Mouse (Mus musculus) heart, embryonic 16.5 days (tissue): ENCODE data around the gene Tsc22d1. TPM values are rescaled to one million over a fixed set of nuclear protein-coding genes. Genes with fewer than 3 reads are reported as not detected.
A peak's percentile ranks its signal among the peaks of the same experiment; 100 is the strongest.

Source experiments
- ATAC-seq: fragments of 200-750 bp; cut with Nextera tagmentation; replicated peaks from 2 replicates; pipeline ENCODE4 v1.8.0; 2017; ENCODE audit warnings: moderate number of reproducible peaks; ENCODE audit not compliant: insufficient read depth, low FRiP score; ENCODE audit errors: extremely low read depth
- H3K27ac ChIP-seq: fragments of 300-500 bp; sonication (generic); 2 replicates; pipeline ENCODE4 v1.5.1; 2014; ENCODE audit warnings: mild to moderate bottlenecking, low read length, control low read depth, moderate library complexity
- H3K27me3 ChIP-seq: fragments of 300-500 bp; sonication (generic); 2 replicates; pipeline ENCODE4 v1.6.1; 2014; ENCODE audit warnings: low read length, mixed read lengths; ENCODE audit not compliant: control insufficient read depth, insufficient read depth
- H3K36me3 ChIP-seq: fragments of 300-500 bp; sonication (generic); 2 replicates; pipeline ENCODE4 v1.6.1; 2014; ENCODE audit not compliant: control insufficient read depth, insufficient read depth
- H3K4me1 ChIP-seq: fragments of 300-500 bp; sonication (generic); 2 replicates; pipeline ENCODE4 v1.6.1; 2014; ENCODE audit warnings: low read length, mixed read lengths; ENCODE audit not compliant: control insufficient read depth, insufficient read depth
- H3K4me2 ChIP-seq: fragments of 300-500 bp; sonication (generic); 2 replicates; pipeline ENCODE4 v1.6.1; 2014; ENCODE audit warnings: low read depth, mild to moderate bottlenecking, control low read depth, low read length
- H3K4me3 ChIP-seq: fragments of 300-500 bp; sonication (generic); 2 replicates; pipeline ENCODE4 v1.5.1; 2014; ENCODE audit warnings: mild to moderate bottlenecking, control low read depth, low read length
- H3K9ac ChIP-seq: fragments of 300-500 bp; sonication (generic); 2 replicates; pipeline ENCODE4 v1.6.1; 2014; ENCODE audit warnings: low read length, control low read depth
- H3K9me3 ChIP-seq: fragments of 300-500 bp; sonication (generic); replicated peaks from 2 replicates; pipeline ENCODE4 v1.6.1; 2016; ENCODE audit warnings: low read length; ENCODE audit not compliant: control insufficient read depth
- WGBS: fragments of 180-500 bp; shearing (Covaris S2); extraction: QIAGEN DNeasy Blood & Tissue Kit; methylation state at CpG from one replicate; pipeline ENCODE4 v1.1.7; 2014; 5-methylcytosine and 5-hydroxymethylcytosine counted together
- polyA plus RNA-seq: library from polyadenylated mRNA; unstranded; fragments of >200 nt; fragmentation: Nextera tagmentation; extraction: Ambion mirVana; gene quantifications from 2 replicates; pipeline ENCODE4 v1.2.1, GENCODE M21; 2015

The Tsc22d1 gene
- polyA plus RNA-seq, 1 experiment from 2014 or later: 367 TPM

DNA sequence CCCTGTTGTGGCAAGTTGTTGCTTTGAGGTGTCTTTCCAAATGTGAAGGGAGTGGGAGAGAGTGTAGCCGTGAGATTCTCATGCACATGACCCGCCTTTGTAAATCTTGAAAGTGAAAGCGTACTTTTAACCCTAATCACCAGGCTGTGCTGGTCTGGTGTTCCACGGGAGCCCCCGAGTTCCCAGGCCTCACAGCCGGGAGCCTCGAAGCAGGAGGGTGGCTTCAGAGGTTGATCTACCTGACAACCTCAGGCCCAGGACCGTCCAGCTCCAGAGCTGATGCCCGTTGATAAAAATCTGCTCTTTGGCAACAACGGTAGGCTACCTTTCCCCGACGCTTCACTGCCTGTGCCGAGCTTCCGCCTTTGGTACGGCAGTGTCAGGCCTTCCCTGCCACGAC, 72.8 kb downstream of the Tsc22d1 start:
- Histone ChIP-seq H3K27ac (no peak overlapping the region), H3K4me3 (no peak overlapping the region), H3K27me3 (no peaks in the 10 kb centered on the region), H3K4me2 (no peak overlapping the region), H3K9ac (no peak overlapping the region), H3K4me1 (no peaks in the 10 kb centered on the region), H3K36me3 (no peaks in the 10 kb centered on the region), H3K9me3 (no peaks in the 10 kb centered on the region)
- WGBS: 81% methylated on average over 16 of the region's 16 CpGs
- no peak for ATAC-seq

DNA sequence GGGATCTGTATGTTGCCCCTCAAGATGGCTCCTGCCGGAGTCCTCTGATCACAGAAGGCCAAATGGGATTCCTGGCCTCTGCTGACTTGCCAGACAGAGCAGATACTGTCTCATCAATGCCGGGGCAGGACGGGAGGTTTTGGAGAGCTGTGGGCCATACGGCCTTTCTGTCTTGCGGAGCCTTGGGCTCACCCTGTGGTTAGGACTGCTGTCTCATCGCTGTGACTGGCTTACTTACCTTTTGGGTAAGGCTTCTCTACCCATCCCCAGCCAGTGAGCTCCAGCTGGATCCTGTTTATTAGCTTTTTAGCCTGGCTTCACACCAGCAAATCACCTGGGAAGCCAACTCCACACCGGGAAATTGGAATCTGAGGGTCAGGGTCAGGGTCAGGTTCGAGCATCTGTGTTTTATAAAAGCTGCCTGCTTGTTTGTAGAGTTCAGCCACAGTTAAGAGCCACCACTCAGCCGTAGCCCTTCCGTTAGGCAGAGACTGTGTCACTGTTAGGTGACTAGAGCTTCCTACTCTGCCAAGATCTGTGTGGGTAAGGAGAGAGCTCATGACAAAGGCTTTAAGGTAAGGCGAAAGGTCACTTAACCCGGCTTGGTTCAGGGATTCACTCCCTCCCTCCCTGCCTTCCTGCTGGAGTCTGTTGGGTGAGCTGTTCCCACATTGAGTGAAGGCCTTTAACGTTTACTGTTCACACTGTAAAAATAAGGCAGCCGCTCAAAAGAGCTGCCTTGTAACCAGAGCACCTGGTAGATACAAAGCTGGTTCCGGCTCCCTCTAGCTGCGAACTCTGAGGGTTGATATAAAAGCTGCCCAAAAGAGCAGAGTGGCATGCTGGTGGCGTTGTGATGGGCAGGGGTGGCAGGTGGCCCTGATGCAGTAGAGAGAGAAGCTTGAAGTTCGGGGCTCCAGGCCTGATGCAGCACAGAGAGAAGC, 73.6 kb downstream of the Tsc22d1 start:
- no peak overlapping the region for H3K9ac ChIP-seq
- no peaks in the 10 kb centered on the region for H3K4me1 ChIP-seq
- 70% methylated on average over 18 of the region's 18 CpGs for WGBS
- H3K36me3 ChIP-seq: no peaks in the 10 kb centered on the region
- no peak overlapping the region for H3K4me3 ChIP-seq
- 0 out of 2 replicates have a peak overlapping the region, but pooled peaks have one; percentile 23 for H3K27ac ChIP-seq
- H3K9me3 ChIP-seq: no peaks in the 10 kb centered on the region
- no peak for ATAC-seq
- H3K4me2 ChIP-seq: no peak overlapping the region
- no peaks in the 10 kb centered on the region for H3K27me3 ChIP-seq

DNA sequence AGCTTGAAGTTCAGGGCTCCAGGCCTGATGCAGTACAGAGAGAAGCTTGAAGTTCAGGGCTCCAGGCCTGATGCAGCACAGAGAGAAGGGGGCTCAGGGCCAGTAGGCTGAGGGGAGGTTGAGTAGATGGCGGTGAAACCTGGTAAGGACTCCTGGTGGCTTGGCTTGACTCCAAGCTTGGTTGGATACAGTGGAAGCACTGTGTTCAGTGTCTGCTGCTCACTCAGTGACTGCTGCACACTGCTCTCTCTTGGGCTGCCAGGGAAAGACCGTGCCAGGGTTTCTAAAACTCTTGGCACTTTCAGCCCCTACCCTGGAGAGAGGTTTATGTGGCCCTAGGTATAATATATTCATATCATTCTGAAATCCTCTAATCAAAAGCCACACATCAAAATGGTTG, 74.4 kb downstream of the Tsc22d1 start:
- ATAC-seq: no peak
- no peaks in the 10 kb centered on the region for H3K9me3 ChIP-seq
- H3K4me2 ChIP-seq: no peak overlapping the region
- no peaks in the 10 kb centered on the region for H3K27me3 ChIP-seq
- no peak overlapping the region for H3K4me3 ChIP-seq
- no peaks in the 10 kb centered on the region for H3K4me1 ChIP-seq
- WGBS: 49% methylated on average over 2 of the region's 2 CpGs
- H3K27ac ChIP-seq: no peak overlapping the region
- H3K36me3 ChIP-seq: no peaks in the 10 kb centered on the region
- no peak overlapping the region for H3K9ac ChIP-seq

DNA sequence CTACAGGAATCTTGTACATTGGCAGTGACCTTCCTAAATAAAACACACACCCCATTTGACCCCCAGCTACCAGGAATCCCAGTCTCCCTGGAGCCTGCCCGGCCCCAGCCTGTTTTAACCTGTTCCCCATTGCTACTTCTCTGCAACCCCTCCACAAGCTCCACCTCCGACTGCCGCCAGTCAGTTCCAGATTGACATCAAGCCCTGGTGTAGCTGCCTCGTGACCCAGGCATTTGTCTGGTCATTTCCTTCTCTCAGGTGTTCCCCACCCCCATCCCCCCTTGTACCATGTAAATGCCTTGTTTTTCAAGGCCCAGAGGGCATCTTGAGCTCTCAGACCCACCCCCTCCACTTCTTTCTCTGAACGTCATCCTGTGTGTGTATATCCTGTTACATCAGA, 80.3 kb downstream of the Tsc22d1 start:
- H3K27ac ChIP-seq: no peak overlapping the region
- 50% methylated on average over 5 of the region's 5 CpGs for WGBS
- H3K9ac ChIP-seq: no peak overlapping the region

DNA sequence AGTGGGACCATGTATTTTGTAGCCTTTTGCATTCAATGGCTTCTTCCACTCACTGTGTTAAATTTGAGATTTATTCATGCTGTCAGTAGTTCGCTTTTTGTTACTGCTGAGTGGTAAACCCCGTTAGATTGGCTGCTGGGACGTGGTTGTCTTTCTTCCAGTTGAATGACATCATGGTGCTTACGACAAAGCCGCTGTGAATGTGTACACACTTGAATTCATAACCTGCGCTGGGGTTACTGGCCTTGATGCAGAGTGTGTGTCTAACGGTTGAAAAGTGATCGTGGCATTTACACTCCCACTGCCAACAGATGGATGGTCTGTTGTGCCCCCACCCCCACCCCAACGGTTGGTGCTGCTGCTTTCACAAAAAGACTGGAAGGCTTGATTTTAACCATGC, 82.4 kb downstream of the Tsc22d1 start:
- no peak for ATAC-seq
- no peaks in the 10 kb centered on the region for H3K9me3 ChIP-seq
- no peak overlapping the region for H3K4me3 ChIP-seq
- H3K4me1 ChIP-seq: peaks cover 9% of the 10 kb centered on the region
- no peak overlapping the region for H3K27ac ChIP-seq
- no peak overlapping the region for H3K4me2 ChIP-seq
- WGBS: 84% methylated on average over 9 of the region's 9 CpGs
- no peaks in the 10 kb centered on the region for H3K27me3 ChIP-seq
- no peak overlapping the region for H3K9ac ChIP-seq
- no peaks in the 10 kb centered on the region for H3K36me3 ChIP-seq

More for the DNA sequence above, 80.3 kb downstream of the Tsc22d1 start:
- Histone ChIP-seq H3K4me3 (no peak overlapping the region), H3K36me3 (no peaks in the 10 kb centered on the region), H3K9me3 (no peaks in the 10 kb centered on the region), H3K4me2 (no peak overlapping the region), H3K4me1 (peaks cover 7% of the 10 kb centered on the region), H3K27me3 (no peaks in the 10 kb centered on the region)
- ATAC-seq: no peak

DNA sequence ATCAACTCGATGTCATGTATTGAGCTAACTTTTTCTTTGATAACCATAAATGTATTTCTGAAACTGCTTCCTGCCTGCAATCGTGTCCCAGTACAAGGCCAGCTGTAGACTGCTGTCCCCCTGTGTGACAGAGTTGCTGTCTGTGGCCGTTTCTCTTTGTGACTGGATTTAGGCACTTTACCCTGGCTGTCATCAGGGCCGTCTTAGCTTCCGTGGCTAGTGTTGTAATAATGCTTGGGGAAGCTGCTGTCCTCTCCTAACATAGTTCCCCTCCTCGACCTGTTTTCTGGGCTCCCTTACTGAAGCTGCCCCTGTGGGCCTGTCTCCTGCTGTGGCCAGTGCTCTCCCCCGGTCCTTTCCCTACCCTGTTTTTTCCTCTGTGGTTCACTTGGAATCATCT, 83.4 kb downstream of the Tsc22d1 start:
- no peak overlapping the region for H3K4me3 ChIP-seq
- no peak overlapping the region for H3K9ac ChIP-seq
- H3K4me2 ChIP-seq: no peak overlapping the region
- H3K27ac ChIP-seq: no peak overlapping the region
- 39% methylated on average over 7 of the region's 7 CpGs for WGBS
- H3K36me3 ChIP-seq: no peaks in the 10 kb centered on the region
- H3K27me3 ChIP-seq: no peaks in the 10 kb centered on the region
- peaks cover 9% of the 10 kb centered on the region for H3K4me1 ChIP-seq
- no peak for ATAC-seq
- no peaks in the 10 kb centered on the region for H3K9me3 ChIP-seq

DNA sequence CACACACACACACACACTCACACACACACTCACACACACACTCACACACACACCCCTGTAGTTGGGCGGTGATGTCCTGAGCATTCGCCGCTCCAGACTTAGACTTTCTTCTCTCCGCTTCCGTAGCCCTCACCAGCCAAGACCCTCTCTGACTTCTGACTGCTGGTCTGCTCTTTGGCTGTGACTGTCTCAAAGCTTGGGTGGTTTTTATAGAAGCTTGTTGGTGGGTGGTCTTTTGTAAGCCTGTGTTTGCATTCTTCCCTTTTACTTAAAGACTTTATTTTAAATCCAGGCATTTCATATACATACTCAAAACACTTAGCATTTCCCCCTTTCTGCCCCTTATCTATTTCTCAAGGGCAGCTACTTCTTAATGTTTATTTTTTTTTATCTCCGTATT, 84.7 kb downstream of the Tsc22d1 start:
- Histone ChIP-seq H3K4me3 (no peak overlapping the region), H3K27me3 (no peaks in the 10 kb centered on the region), H3K27ac (no peak overlapping the region), H3K4me1 (peaks cover 13% of the 10 kb centered on the region), H3K9ac (no peak overlapping the region), H3K9me3 (no peaks in the 10 kb centered on the region), H3K36me3 (no peaks in the 10 kb centered on the region), H3K4me2 (no peak overlapping the region)
- 84% methylated on average over 6 of the region's 6 CpGs for WGBS
- no peak for ATAC-seq

DNA sequence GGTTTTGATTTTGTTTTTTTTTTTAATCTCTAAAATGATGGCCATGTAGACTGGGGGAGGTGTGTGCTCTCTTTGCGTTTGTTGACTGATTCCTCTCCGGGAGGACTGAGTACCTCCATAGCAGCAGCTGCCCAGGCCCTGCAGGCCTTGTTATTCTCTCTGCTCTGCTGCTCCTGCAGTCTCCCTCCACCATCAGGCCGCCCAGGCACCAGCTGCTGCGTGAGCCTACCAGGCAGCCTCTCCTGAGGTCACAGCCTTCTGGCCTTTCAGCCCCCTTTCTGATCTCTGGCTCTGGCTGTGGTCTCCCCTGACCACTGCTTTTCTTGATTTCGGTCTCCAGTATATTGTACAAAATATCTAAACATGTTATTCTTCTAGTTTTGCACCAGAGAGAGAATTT, 85.3 kb downstream of the Tsc22d1 start:
- ATAC-seq: no peak
- H3K4me3 ChIP-seq: no peak overlapping the region
- no peak overlapping the region for H3K4me2 ChIP-seq
- no peak overlapping the region for H3K27ac ChIP-seq
- no peaks in the 10 kb centered on the region for H3K27me3 ChIP-seq
- no peaks in the 10 kb centered on the region for H3K36me3 ChIP-seq
- peaks cover 10% of the 10 kb centered on the region for H3K4me1 ChIP-seq
- H3K9ac ChIP-seq: no peak overlapping the region
- 43% methylated on average over 5 of the region's 5 CpGs for WGBS
- no peaks in the 10 kb centered on the region for H3K9me3 ChIP-seq

DNA sequence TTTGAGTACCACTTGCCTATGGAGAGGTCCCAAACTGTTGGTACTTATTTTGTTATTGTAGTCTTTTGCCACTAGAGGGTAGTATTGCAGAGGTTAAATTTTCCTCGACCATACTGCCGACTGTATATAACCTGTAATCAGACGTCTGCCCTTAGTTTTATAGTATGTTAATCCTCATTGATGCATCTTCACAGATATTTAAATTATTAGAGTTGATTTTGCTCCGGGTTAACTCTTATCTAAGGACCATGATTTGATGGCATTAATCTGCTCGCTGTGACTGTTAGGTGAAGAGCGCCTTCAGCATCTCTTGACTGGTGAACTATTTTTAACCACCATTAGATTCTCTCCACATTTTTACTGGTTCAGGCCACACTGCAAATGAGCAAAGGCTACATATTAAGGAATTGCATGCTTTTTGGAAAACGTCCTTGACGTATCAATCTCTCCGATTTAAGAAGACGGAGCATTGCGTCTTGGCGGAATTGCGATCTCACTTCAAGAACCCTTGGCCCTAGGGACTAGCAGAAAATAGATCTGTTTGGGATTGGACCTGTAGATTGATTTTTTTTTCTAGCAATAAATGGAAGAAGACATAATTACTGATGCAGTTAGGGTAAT, 88.6 kb downstream of the Tsc22d1 start:
- Histone ChIP-seq H3K4me1 (peaks cover 25% of the 10 kb centered on the region), H3K9me3 (no peaks in the 10 kb centered on the region), H3K27ac (peak overlapping the region; percentile 100), H3K27me3 (no peaks in the 10 kb centered on the region), H3K9ac (peak overlapping the region; percentile 98), H3K4me2 (peak overlapping the region; percentile 90), H3K36me3 (peaks cover 16% of the 10 kb centered on the region), H3K4me3 (peak overlapping the region; percentile 79)
- no peak for ATAC-seq
- WGBS: 4% methylated on average over 13 of the region's 13 CpGs
